Mouse (Mus musculus) cerebellum, postnatal 14 days (tissue): ENCODE data around the gene Zfp266.
A peak's percentile ranks its signal among the peaks of the same experiment; 100 is the strongest.
"Not testable (repeated sequence)": the region's sequence is repeated elsewhere in the genome, so short reads cannot be mapped to it uniquely, and the experiment has no call there.

Experiments
- DNase-seq, 2 experiments: peaks; one replicate each; pipeline ENCODE4 v3.0.0; 2021; ENCODE audit warnings: mixed read lengths in 2 of 2

Gene Zfp266

DNA sequence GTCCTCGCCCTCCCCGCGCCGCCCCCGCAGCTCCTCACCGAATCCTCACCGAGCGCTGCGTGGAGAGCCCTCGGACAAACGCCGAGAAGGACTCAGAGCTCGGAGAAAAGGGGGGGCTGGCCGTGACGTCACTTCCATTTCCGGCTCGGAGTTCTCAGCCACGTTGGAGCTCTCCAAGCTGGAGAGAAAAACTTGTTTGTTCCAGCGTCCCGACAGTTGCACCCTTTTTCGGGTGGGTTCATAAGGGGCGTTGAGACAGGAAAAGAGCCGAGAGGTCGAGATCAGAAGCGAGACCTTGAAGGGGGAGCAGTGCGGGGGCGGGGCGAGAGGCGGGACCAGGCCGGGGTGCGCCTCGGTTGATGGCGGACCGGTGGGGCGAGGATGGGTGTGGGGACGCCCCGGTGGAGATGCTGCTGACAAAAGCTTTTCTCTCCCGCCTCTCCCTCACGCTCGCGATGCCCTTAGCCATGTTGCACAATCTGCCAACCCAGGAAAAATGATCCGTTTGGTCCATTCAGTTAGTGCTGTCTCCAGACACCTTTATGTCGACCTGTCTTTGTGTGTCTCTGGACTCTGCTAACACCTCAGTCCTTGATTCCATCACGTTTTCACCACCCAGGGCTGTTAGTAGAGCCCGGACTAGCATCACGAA lies at the start of gene Zfp266:
Gene Zfp266, minus strand, starts transcription at position 112 of the 652 bp plus-strand sequence.
- peak; percentile 95 to 96 for DNase-seq

DNA sequence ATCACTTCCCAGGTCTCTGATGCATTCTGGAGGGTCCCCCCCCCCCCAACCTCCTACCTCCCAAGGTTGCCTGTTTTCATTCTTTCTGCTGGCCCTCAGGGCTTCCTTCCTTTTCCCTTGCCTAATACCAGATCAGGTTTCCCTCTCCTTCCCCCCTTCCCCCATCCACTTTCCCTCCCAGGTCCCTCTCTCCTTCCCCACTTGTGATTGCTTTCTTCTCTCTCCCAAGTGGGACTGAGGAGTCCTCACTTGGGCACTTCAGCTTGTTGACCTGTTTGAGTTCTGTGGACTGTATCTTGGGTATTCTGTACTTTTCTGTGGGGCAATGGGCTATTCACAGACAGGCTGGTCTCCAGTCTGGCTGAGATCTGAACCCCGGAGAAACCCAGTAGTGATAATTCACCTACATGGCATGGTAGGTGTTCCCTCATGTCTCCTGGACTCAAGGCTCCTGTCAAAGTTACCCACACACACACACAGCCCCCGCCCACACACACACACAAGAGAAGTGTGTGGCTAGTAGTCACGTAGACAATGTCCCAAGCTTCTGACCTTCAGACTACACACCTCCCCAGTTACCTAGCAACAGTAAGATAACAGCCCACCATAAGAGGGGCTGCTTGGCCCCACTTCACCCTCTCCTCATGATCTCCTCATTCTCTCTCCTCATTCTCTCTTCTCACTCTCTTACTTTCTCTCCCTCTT lies 44.3 kb upstream of the Zfp266 start:
- DNase-seq: not testable (repeated sequence)

DNA sequence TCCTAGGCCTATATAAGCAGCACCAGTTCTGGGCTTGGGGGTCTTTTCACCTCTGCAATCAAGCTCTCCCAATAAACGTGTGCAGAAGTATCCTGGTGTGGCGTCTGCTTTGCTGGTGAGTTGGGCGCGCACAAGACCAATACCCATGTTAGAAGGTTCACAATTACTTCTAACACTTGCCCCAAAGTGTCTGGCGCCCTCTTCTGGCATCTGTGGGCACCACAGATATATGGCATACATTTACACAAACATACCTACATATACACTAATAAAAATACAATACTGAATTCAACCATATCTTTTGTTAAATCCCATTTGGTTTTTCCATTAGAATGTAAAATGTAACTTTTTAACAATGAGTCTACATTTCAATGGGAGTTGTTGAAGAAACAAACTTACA lies 41.0 kb upstream of the Zfp266 start:
- DNase-seq: no peak

DNA sequence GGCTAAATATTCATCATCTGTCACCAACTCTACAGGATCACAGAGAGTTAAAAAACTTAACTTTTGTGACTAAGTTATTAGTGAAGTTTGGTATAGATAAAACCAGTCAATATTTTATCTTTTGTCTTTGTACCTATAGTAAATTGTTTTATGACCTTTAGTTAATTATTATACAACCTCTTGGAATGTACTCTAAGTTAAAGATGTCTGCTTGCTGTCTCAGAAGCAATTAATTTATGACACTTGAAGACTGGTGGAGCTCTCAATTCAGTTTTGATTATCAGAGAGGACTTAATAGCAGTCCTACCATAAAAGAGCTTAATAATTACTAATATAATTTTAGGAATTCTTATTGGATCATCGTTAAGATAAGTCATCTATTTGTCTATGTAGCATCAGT lies 31.5 kb upstream of the Zfp266 start:
- DNase-seq: no peak

DNA sequence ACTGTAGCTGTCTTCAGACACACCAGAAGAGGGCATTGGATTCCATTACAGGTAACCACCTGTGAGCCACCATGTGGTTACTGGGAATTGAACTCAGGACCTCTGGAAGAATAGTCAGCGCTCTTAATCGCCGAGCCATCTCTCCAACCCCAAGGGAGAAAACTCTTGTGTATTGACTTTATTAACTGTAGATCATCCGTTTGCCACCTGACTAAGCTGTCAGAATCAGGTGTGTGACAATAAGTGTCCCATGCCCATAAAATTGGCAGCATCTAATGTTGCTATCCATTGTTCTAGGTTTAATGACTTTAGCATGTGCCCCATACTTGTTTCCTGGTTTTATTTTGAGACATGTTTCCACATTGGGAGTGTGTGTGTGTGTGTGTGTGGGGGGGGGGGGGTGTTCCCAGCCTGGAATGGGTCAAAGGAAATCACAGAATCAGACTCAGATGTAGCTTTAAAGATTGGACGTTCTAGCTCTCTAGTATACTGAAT lies 30.6 kb upstream of the Zfp266 start:
- DNase-seq: no peak

DNA sequence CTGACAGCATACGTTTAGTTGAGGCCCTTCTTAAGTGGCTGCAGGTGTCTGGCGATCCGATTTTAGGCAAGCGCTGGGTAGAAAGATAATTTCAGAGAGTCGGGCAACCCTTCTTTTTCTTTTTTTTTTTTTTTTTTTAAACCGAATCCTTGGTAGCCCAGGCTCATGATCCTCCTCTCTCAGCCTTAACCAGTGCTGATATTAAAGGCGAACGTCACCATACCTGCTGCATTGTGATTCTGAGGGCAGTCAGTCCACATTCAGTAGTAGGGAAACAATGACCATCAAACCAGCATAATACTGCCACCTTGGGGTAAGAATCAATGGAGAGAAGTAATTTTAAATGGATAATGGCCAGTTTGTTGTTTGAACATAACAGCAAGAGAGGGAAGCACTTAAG lies 23.9 kb upstream of the Zfp266 start:
- peak; percentile 47 to 68 for DNase-seq

DNA sequence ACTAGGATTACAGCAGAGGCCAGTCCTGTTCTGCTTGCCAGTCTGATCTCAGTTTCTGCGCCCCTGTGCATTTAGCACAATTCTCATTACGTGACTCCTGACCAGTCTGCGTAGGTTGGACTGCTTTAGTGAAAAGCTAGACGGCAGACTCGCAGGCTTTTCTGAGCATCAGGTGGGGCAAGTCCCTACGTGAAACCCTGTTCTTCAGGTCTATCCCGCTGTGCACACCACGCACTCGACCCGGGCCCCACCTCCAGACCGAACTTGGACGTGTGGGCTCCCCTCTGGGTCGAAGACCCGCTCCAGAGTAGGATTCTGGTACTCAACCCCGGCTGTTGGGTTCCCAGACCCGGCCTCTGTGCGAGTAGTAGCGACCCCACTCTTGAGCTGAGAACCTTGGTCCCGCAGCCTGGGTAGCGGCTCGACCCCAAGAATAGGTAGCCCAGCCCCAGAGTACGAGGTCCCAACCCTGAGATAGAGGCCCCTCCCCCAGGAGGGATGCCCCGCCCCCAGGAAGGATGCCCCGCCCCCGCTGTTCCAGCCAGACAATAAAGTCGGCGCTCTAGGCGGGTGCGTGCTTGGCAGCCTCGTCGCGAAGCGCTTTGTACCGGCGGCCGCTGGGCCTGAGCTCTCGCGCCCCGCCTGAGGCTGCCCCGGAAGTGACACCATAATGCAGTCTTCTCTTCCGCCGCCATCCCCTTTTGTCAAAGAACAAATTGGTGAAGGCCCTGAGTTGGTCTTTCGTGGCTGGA lies 23.0 kb upstream of the Zfp266 start:
- peak; percentile 86 to 90 for DNase-seq

DNA sequence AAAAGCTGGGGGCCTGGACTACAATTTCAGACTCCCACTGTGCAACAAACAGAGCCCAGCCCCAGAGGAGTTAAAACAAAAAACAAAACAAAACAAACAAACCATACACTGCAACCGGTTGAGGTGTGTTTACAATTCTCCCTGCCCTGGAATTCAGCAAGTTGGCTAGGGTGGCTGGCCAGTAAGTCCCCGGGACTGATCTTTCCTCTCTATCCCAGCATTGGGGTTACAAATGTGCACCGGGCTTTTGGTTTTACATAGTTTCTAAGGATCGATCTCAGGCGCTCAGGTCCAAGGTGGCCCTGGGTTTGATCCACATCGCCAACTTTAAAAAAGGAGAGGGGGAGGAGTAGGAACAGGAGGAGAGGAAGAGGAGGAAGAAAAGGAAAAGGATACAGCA lies 22.3 kb upstream of the Zfp266 start:
- DNase-seq: no peak

DNA sequence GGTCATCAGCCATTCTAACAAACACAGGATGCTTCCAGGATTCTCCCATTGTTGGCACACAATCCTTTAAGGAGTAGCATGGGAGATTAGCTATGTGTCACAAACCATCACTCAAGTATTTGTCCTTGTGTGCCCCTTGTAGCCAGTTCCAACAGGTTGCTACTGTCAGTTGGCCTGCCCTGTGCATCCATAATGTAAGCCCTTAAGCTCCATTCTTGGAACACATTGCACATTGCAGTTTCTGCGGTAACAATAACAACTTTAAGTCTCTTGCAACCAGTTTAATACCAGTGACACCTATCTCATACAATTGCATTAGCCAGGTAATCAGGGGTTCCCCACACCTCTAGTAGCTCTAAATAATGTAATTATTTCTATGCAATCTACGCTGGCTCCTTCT lies 15.4 kb upstream of the Zfp266 start:
- no peak for DNase-seq

DNA sequence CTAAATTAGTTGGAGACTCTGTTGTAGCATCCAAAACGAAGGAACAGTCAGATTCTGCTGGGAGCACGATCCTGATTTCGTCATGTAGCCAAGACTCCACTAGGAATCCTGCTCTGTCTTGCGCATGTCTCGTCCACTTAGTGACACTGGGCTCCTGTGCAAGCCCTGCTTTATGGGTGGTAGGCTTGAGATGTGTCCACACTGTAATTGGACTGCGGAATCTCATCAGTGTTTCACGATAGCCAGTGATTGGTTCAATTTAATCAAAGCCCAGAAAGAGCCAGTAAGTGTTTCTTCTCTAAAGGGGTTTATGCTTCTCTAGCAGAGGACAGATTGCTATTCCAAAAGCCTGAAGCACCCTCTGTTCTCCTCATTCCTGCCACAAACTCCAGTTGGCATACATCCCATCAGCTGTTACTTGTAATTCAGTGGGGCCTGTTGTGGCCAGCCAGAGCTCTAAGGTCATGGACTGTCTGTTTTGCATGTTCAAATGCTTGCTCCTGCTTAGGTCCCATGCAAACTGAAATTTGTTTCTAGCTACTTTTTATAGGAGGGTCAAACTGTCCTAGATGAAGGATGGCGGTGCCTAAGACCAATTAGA lies 13.2 kb upstream of the Zfp266 start:
- DNase-seq: peak; percentile 62 to 69

DNA sequence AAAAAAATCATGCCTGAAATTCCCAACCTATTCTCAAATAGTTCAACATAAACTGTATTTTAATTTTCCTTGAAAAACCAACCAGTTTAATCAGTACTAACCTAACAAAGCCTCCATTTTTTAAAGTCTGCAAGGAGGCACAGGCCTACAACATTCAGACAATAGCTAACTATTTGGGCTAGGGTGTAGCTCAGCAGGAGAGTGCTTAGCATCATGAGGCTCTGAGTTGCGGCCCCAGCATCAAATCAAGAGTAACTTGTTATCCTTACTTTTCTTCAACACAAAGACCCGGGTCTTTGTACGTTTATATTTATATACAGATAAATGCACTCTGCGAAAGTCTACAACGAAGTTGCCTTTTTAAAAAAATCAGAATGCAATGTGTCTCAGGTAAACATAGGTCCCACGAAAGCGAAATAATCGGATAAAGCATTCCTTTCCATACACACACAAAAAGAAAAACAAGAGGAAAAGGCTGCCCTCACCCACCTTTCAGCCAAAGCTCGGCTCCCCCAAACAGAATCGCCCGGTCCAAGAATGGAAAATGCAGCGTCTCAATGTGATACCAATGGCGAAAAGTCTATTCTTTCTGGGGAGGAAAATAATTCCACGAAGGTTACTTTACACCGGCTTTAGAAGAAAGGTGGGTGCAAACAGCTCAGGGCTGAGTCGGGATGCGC lies 546 bp downstream of the Zfp266 start:
- DNase-seq: no peak

DNA sequence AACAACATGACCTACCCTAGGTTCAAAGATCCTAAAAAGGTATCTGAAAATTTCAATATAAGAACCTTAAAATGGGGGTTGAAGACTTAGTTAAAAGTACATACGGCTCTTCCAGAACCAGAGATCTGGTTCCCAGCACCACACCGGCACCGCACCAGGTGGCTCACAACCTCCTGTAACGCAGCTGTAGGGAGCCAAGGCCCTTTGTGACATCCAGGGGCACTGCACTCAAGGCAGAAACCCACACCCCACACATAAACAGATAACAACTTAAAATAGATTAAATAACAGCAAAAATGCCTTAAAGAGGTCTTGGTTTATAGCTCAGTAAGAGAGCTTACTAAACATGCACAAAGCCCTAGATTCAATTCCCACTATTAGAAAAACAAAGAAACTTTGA lies 1.3 kb downstream of the Zfp266 start:
- DNase-seq: no peak

DNA sequence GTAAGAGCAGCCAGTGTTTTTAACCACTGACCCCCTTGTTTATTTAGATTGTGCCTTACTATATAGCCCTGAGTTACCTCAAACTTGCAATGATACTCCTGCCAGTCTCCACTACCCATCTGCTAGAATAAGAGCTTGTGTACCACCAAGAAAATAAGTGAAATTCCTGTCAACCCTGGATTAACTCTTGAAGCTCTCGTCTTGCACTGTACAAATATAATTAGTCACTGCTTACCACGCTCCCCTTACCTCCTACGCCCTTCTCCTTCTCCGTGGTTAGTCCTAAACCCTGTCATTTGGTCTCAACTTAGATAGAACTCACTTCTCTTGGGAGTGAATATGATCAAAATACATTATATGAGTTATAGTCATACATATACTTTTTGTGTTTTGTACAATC lies 2.5 kb downstream of the Zfp266 start:
- no peak for DNase-seq

DNA sequence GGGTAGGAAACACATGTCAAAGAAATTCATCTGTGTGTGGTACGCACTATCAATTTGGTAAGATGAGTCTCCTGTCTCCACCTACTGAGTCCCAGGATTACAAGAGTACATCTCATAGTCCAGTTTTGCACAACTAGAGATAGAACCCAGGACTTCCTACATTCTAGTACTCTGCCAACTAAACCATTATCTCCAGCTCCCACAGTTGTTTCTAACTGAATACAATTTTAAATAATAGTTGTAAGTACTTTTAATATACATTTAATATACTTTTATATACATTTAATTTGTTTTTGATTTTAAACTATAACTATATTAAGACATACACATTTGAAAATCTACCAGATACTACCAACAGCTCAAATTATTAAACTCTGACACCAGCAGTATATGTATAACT lies 3.5 kb downstream of the Zfp266 start:
- DNase-seq: no peak

DNA sequence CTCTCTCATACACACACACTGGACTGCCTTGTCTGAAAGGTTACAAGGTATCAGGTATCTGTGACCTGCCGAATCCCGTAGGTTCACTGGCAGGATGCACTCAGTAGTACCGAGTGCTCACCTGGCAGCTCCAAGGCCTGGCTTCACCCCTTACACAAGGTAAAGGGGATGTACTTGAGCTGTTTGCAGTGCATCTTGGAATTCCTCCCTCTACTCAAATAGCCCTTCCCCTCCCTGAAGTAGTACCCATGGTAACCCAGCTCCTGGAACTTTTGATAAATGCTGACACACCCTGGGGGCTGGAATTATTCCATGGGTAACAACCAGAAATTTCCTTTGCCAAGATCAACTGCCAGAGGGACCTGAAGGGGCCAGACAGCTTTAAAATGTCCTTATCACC lies 7.2 kb downstream of the Zfp266 start:
- no peak for DNase-seq

DNA sequence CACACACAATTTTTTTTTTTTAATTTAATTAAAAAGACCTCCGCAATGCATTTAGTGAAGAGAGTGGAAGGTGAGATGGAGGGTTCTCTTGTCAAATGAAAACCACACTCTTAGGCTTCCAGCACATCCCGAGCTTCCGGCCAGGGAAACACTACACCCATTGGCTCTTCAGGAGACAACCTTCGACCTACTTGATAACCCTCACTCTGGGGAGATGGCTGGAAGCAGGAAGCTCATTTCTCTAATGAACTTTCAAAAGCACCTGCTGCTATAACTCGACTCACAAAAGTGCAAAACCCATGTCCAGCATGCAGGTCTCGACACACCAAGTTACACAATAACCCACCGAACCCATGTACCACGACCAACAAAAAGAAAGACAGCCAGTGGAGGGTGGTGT lies 8.5 kb downstream of the Zfp266 start:
- no peak for DNase-seq

DNA sequence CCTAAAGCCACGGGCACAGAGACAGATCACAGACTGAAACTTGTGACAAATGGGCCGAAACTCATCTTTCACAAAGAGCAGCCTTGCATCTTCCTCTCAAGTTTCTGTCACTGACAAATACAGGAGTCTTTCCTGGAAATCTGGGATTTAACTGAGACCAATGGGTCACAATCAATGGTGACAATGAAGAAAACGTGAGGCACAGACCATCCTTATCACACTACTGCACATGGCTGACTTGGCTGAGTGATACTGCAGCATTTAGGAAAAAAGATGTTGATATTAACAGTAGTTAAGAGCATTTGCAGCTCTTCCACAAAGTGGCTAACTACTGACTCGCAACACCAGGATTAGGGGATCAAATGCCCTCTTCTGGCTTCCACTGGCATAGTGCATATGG lies 9.6 kb downstream of the Zfp266 start:
- DNase-seq: no peak

DNA sequence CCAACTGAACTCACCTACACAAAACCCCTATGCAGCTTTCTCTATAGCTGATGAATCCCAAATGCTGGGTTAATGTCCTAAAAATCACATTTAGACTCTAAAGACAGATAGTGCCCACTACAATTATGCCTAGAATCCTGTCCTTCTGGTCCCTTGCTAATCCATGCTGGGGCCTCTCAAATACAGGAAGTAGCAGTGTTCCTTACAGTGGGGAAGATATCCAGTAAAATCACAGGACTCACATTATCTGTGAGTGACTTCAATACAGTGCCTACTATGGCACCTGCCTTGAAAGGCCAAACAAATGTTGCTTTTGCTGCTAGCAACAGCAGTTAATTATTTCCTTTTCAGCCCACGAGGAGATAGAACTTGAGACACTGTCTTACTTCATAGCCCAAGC lies 10.9 kb downstream of the Zfp266 start:
- DNase-seq: no peak

DNA sequence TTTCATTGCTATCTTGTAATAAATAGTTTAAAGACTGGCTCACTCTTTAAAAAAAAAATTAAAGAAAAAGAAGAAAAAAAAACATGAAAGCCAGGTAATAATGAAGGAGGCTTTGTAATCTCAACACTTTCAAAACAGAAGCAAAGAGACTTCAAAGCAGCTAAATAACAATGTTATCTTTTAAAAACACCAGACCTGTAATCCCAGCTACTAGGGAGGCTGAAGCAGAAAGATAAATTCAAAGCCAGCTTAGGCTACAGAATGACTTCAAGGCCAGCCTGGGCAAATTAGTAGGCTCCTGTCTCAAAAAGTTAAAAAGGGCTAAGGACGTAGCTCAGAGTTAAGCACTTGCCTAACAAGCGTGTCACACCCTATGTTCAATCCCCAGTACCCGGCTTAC lies 11.5 kb downstream of the Zfp266 start:
- DNase-seq: no peak

DNA sequence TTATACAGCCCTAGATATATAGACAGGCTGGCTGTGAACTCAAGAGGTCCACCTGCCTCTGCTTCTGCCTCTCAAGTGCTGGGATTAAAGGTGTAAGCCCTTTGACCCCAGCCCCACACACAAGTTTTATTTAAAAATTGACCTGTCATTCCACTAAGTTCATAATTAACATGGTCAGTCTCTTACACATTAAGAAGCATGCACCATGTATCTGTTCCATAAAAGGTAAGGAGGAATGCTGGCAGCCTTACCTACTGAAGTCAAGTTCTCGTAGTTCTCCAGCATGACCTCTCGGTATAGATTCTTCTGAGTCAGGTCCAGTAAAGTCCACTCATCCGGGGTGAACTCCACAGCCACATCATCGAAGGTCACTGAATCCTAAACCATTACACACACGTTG lies 16.4 kb downstream of the Zfp266 start:
- no peak for DNase-seq

DNA sequence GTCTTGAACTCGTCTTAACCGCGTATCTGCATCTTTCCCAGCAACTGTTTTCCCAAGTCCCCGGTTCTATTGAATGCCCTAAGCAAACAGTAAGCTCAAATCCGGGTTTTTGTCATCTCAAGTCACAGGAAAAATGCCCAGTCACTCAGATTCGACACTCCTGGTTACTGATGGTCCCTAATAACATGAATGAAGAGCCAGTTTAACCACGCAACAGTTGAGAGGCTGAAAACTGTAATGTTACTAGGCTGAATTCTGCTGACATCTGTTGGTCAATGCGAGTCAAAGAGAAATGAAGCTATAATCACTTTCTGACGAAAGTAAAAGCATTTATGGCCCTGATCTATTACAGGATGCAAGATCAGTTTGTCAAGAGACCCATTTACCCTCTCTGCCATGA lies 27.9 kb downstream of the Zfp266 start:
- peak in 1 of 2 experiments; percentile 30 for DNase-seq

DNA sequence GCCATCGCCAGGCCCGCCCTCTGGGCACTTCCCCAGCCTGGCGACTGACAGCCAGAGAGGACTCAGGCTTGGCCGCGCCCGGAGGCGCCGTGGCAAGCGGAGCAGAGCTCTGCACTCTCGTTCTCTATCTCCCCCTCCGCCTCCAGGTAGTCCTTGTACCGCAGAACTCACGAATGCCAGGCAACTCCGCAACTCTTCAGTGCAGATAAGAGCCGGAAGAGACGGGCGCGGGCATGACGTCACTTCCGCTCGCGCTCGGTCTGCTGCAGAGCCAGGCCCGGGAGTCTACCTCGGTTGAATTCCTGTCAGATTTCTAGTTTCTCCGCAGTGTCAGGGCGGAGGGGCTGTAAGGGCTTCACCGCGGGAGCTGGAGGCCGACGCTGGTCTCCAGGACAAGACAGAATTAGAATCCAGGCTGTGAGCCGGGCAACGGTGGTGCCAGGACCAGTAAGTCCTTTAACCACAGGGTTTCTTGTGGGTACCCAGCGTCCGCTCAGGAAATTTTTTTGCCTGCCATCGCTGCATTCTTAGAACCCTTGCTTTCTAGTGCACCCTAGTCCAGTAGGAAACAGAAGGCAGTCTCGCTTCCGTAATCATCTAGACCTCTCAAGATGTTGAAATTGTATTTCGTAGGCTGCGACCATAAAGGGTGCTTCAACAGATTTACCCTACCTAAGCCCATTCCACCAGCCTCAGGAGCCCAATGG lies 28.5 kb downstream of the Zfp266 start, which contains the start of gene Zfp426:
Gene Zfp426, minus strand, starts transcription at position 220 of the 707 bp plus-strand sequence.
- DNase-seq: peak; percentile 89 to 92
